Mouse (Mus musculus) splenic B cell, adult 2 months (primary cell): ENCODE data around the gene Klhdc4.

Experiments used
- DNase-seq: peaks from one replicate; pipeline ENCODE4 v3.0.0-alpha.2; 2011; ENCODE audit warnings: low read depth, low spot score
- H3K27me3 ChIP-seq: 2 replicates; pipeline ENCODE4 v1.6.1; 2012; ENCODE audit warnings: mild to moderate bottlenecking, low read length, moderate library complexity, mixed read lengths; ENCODE audit not compliant: control insufficient read depth, poor library complexity, insufficient read depth, severe bottlenecking
- H3K36me3 ChIP-seq: 2 replicates; pipeline ENCODE4 v1.6.1; 2012; ENCODE audit warnings: mild to moderate bottlenecking, low read length, moderate library complexity, mixed read lengths; ENCODE audit not compliant: control insufficient read depth, poor library complexity, insufficient read depth, severe bottlenecking

The Klhdc4 gene

DNA sequence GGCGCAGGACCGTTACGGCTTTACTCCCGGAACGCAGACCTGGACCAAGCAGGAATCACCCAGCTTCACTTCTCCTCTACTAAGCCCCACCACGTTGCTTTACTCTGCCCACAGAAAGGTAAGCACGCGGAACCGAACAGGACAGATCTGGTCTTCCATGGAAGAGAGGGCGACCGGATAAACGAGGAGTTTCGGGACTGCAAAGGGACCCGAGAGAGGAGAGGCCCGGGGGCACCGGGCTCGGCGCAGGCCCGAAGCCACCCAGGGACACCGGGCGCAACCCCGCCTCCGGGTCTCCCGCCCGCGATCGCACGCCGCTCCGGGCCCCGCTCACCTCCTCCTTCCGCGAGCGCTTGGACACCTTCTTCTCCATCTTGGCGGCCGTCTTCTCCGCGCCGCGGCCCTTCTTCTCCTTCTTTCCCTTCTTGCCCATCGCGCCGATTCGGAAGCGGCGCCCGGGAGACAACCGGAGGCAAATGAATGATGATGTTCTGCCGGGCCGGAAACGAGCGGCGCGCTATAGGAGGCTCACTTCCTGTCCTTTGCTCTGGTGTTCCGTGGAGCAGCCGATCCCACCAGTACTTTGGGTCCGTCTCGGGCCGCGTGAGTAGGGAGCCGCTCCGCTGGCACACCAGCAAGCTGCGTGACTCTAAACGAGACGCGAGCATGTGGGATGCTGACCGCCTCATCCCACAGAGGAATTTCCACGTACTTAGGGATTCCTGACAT, at the start of gene Klhdc4:
Klhdc4 (minus strand) TSS at position 522 of the 729 bp plus-strand sequence.
- Histone ChIP-seq H3K36me3 (no peaks in the 10 kb centered on the region), H3K27me3 (no peaks in the 10 kb centered on the region)
- DNase-seq: peak; percentile 92

DNA sequence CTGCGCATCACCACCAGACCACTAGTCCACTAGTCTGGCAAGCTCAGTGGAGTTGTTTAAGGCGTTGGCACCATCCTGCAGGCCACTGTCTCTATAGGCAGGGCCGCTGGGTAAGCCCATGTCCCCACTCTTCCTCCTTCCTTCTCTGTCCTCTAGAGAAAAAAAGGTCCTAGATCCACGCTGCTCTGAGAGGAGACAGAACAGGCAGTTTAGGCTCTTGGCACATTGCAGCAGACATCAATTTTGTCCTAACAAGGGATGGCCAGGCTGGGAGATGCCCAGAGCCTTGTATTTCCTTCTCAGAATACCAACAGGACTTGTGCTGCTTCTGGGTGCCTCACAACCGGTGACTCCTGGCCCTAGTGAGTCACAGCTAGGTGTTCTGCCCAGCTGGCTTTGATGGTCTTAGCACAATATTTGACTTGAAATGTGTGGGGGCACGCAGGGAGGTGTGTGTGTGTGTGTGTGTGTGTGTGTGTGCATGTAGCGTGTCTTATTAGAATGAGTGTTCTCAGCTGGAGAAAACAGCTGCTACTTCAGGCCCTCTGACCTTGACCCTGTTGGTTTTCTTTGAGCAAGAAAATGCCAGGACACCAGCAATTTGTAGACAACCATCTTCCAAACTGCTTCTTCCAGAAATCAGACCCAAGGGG, 48.6 kb upstream of the Klhdc4 start:
- no peak for DNase-seq
- Histone ChIP-seq H3K36me3 (no peaks in the 10 kb centered on the region), H3K27me3 (no peaks in the 10 kb centered on the region)

DNA sequence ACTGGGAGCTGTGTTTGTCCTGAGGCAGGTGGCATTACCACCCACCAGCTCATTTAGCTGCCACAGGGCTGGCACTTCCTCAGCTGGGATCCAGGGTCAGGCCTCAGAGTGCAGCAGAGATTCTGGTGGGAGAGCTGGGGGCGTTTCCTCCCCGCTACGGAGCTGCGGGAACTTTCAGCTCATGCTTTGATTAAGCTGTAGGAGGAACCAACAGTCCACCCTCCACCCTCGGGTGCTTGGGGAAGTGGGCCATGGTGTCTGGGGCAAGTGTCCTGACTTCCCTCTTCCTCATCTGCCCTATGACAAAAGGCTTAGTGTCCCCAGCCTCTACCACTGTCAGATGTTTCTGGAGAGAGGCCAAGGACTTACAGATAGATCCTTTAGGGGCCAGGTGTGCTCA, 47.8 kb upstream of the Klhdc4 start:
- H3K27me3 ChIP-seq: no peaks in the 10 kb centered on the region
- DNase-seq: peak; percentile 13
- H3K36me3 ChIP-seq: no peaks in the 10 kb centered on the region

DNA sequence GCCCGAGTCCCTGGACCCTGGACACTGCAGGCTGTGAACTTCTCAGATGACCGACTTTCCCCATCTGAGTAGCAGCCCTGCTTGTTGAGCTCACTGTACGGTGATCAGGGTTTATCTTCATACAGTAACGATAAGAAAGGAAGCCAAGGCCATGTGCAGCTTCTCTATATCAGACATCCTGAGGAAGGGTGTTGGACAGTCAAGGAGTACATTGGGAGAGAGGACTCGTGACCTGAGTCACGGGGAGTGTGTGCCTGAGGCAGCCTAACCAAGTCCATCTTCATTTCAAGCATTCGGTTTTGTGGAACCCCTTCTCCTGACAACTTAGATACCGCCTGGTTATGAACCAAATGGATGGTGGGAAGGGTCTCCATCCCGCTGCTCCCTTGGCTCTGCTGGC, 46.1 kb upstream of the Klhdc4 start:
- no peak for DNase-seq
- H3K27me3 ChIP-seq: no peaks in the 10 kb centered on the region
- H3K36me3 ChIP-seq: no peaks in the 10 kb centered on the region

DNA sequence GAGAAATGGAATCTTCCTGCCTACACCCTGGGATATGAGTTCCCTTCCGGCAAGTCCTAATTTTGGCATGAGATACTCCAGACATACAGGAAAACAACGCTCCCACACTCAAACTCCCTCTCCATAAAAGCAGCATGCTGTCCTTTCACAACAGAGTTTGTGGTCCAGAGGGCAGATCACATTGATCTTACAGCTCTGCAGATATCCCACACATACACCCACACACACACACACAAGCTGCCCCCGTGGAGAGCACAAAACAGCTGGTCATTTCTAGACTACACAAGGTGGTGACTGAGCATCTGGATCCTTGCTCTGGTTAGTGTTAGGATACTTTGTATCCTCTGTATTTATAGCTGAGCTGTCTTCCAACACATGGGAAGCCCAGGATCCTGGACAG, 45.7 kb upstream of the Klhdc4 start:
- Histone ChIP-seq H3K27me3 (no peaks in the 10 kb centered on the region), H3K36me3 (no peaks in the 10 kb centered on the region)
- no peak for DNase-seq

DNA sequence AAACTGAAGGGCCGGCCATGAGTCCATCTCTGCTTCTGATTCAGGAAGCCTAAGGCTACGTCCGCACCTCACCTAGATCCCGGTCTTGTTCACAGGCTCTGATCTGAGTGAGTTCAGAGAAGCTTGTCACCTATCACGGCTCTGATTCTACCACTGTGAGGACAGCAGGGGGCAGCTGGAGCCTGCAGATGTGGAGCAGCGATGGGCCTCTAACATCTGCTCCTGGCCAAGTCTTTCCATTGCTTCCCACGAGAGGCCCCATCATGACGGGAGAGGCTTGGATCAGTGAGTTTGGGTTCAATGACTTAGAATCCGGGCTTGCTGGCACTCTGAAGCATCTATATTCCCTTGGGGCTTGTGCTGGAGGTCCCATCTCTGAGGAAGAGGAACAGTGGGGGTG, 44.7 kb upstream of the Klhdc4 start:
- Histone ChIP-seq H3K27me3 (no peaks in the 10 kb centered on the region), H3K36me3 (no peaks in the 10 kb centered on the region)
- DNase-seq: peak; percentile 35

DNA sequence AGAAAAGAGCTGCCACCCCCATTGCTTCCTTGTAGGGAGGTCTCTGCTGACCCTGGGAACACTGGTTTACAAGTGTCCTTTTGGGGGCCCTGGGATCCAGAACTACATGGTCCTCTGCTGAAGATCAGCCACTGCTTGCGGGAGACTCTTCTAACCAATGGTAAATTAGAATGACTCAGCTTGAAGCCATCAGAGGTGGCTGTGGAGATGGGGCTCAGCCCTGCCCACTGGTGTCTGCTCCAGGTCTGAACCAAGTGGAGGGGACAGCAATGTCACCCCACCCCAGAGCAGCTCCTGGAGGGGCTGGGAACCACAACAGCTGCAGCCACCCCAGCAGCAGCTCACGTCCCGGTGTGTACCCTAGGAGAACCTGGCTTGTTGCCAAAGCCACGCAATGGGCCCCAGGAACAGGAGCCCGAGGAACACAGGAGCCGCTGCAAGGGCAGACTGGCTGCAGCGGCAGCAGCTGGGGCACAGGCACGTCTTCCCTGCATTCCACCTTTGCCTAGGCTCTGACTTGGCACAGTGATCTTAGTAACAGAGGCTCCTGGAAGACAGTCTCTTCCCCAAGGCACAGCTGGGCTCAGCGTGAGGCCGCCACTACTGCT, 42.6 kb upstream of the Klhdc4 start:
- no peaks in the 10 kb centered on the region for H3K36me3 ChIP-seq
- no peaks in the 10 kb centered on the region for H3K27me3 ChIP-seq
- no peak for DNase-seq

DNA sequence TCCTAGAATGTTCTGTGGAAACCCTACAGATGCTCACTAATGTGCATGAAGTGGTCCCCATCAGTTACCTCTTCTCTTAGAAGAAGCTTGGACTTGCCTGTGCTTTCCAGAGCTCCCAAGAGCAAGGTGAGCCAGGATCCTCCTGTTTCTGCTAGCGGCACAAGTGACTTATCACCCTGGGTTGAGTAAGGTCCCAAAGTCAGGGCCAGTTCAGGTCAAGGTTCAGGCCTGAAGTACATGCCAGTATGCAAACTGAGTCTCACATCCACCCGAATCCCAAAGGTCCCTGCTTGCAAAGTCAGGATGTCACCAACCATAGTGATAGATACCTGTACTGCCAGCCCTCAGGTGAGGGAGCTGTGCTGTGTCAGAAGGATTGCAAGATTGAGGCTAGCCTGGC, 40.8 kb upstream of the Klhdc4 start:
- H3K36me3 ChIP-seq: no peaks in the 10 kb centered on the region
- DNase-seq: no peak
- no peaks in the 10 kb centered on the region for H3K27me3 ChIP-seq

DNA sequence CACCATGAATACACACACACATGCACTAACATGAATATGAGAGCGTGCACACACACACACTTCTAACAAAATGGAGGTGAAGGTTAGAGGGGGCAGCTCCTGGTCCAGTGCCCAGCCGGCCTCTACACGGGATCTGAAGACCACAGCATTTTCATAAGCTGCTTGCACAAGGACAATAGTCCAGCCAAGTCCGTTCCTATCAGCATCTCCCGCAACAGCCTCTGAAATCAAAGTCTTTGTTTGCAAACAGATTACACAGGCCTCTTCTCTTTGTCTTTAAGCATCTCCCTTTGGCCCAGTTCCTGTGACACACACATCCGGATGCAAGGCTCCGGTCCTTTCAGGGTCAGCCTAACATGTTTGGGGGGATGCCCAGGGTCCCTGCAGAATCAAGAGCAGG, 39.5 kb upstream of the Klhdc4 start:
- Histone ChIP-seq H3K27me3 (no peaks in the 10 kb centered on the region), H3K36me3 (no peaks in the 10 kb centered on the region)
- no peak for DNase-seq

DNA sequence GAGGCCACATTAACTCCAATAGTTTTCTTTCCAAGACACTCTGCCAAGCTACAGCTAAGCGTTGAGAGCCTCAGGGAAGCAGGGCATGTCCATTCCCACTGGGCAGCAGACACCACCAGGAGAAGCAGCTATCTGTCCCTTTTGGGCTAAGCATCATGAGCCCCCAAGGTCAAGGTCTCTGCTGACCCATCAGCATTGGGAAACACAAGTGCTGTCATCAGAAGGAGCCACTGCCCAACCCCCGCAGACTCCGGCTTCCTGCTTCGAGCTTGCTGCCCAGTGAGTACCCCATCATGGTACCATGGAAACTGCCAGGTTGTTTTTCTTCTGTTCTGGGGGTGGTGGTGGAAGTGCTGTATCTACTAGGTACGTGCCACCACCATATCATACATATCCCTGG, 38.8 kb upstream of the Klhdc4 start:
- no peaks in the 10 kb centered on the region for H3K27me3 ChIP-seq

DNA sequence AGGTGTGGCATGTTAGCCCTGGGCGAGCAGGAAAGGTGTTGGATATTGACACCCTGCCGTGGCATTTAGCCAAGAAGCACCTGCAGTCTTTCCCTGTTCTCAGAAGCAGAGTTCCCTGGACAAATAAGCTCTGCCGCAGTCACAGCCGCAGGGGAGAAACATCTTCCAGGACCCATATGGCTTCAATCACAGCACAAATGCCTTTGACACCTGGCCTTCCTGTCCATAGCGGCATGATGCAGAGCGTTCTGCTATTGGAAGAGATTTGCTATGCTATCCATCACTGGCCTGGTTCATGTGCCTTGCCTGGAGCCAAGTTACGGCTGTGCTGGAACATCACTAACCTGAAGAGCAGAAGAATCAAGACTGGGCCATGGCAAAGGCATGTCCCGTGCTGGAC, 36.0 kb upstream of the Klhdc4 start:
- DNase-seq: no peak
- Histone ChIP-seq H3K36me3 (no peaks in the 10 kb centered on the region), H3K27me3 (no peaks in the 10 kb centered on the region)

More for the DNA sequence above, 38.8 kb upstream of the Klhdc4 start:
- no peak for DNase-seq
- H3K36me3 ChIP-seq: no peaks in the 10 kb centered on the region

DNA sequence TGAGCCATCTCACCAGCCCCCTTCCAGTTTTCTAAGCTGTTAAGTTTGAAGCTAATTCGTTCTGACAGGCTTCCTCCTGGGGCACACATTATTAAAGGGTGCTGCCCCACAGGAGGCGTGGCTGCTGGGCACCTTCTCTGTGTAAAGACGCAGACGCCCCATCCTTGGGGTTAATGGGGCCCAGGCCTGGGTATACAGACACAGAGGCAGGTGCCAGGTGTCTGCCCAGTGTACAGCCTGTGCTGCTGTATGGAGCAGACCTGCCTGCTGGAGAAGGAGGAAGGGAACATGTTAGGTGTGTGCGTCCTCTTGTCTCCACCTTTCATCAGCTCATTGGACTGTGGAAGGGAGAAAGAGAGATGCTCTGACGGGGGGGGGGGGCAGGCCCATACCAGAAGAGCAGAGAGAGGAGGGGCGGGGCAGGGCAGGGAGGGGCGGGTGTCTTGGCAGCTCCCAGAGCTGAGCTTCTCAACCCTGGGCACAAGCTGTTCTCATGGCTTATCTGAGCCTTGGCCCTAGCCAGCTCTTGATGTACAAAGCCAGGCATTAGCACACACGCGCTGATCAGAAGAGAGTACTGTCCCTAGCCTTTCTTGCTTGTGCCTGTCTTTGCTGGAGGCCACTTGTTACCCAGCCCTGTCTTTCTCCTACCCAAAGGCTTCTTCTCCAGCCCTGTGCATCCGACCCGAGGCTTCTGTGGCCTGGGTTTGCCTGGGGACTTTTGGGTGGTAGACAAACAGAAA, 32.6 kb upstream of the Klhdc4 start:
- no peak for DNase-seq
- no peaks in the 10 kb centered on the region for H3K27me3 ChIP-seq

DNA sequence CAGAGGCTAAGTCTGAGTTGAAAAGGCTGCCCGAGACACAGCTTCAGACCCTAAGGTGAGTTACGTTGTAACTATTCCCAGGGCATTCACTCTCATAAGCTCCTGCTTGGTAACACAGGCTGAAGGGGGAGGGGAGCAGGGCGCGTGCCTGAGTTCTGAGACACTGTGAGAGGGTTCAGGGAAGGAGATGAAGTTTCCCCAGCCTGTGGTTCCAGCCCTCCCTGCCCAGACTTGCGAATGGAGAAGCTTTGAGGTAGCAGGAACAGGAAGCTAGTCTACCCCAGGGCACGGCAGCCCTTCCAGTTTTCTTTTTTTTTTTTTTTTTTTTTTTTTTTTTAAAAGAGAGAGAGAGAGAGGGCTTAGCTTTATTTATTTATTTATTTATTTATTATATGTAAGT, 31.9 kb upstream of the Klhdc4 start:
- H3K36me3 ChIP-seq: no peaks in the 10 kb centered on the region
- no peaks in the 10 kb centered on the region for H3K27me3 ChIP-seq
- no peak for DNase-seq

More for the DNA sequence above, 32.6 kb upstream of the Klhdc4 start:
- H3K36me3 ChIP-seq: no peaks in the 10 kb centered on the region

DNA sequence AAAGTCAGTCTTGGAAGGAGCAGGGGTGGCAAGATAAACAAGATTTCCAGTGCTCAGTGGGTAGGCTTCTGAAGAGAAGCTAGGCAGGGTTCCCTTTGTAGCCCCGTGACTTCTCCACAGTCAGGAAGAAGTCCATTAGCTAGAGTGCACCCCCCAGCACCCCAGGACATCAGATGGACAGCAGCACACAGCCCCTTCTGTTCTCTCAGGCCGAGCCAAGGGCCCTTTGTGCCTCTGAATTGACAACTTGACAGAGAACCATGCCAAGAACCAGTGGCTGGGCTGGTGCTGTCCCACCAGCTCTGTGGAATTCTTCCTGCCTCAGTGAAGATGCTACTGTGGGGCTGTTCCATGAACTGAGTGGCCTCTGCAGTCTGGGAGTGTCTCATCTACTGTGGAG, 28.4 kb upstream of the Klhdc4 start:
- Histone ChIP-seq H3K27me3 (no peaks in the 10 kb centered on the region), H3K36me3 (no peaks in the 10 kb centered on the region)
- no peak for DNase-seq

DNA sequence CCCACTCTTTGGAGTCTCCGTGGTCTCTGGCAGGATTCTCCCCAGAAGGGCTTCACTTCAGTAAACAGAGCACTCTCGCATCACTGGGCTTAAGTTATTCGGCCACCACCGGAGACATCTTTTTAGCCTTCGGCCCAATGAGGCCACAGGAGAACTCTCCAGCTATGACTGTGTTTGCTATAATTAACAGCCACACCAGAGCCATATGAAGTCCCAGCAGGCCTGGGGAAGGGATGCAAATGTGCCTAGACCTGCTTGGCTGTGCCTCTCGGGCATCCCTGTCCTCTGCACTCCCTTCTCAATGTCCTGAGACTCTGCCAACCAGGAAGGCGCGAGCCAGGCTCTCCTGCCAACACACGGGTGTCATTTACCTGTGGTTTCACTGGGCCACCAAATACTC, 28.0 kb upstream of the Klhdc4 start:
- Histone ChIP-seq H3K36me3 (no peaks in the 10 kb centered on the region), H3K27me3 (no peaks in the 10 kb centered on the region)
- no peak for DNase-seq
